Mouse (Mus musculus): ENCODE data around the gene Dpyd. TPM values are rescaled to one million over a fixed set of nuclear protein-coding genes. Genes with fewer than 3 reads are reported as not detected.

The Dpyd gene
- total RNA-seq, 2 experiments from 2014 or later, result 8.3 to 11.2 TPM

DNA sequence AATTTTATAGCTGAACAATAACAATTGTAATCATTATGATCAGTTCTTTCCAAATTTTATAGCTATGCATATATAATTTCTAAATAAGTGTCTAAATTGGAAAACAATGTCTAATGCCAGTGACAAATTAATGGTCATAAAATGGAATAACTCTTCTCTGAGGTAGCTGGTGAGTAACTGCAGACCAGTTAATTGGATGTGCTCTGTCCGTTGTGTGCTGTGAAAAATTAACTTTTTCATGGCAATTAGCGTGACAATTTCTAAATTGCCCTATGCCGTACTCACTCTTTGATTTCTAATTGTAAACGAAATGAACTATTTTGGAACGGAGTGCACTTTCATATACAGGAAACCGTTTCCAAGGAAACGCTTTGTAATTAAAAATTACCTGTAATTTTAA, 869.8 kb downstream of the Dpyd start:
- no peak for DNase-seq (ENCODE audit: low spot score in 2 of 2)
- intact Hi-C loops (cut with DNase I), result no loop called here

DNA sequence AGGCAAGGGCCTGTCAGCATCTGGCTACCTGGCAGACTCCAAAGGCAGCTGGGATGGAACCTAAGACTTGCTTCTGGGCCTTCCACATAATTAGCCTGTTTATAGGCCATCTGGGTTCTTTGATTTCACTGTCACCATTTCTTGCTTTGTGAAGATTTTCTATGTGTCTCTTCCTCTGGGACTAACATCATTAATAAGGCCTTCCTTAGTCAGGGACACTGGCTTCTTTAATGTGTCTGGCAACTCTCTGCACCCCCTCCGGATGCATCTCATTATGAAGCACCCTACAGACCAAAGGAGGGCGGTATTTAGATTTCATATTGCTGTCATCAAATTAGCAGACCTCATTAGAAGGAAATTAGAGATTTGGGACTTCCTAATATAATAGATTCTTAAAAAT, 885.6 kb downstream of the Dpyd start:
- no peak for DNase-seq (ENCODE audit: low spot score in 2 of 2)
- intact Hi-C loops (cut with DNase I), result no loop called here

DNA sequence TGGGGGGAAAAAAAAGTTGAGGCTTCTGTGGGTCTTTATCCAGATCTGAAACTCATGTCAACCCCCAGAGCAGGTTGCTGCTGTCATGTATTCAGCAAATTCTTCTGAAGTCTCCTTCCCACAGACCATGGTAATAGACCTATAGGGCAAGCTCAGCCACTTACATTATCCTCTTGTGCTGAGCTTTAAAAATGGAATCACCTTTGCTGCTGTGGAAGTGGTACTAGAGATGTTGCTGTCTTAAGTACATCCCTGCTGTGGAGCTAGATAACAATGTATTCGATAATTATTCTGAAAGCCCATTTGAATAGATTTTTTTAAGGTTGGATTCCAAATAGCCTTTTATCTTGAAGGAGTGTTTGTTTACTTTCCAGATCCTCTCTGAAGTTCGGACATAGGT, 902.1 kb downstream of the Dpyd start:
- DNase-seq (ENCODE audit: low spot score in 2 of 2), result no peak
- intact Hi-C loops (cut with DNase I), result no loop called here

DNA sequence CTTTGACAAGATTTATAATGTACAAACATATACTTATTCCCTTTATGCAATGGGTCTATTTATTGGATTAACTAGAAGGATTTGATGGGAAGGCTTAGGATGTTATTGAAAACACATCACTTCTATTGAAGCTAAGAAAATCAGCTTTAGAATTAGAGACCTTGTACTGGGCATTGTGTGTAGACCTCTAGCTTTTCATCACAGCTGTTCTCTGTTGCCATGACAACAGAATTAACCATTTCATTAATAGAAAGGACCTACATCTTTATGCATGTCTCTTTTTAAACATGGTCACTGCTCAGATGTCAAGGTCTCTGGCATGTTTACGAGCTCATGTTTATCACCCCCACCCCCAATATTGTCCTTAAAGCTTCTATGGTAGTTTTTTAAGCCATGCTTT, 902.5 kb downstream of the Dpyd start:
- intact Hi-C loops (cut with DNase I), result no loop called here
- DNase-seq (ENCODE audit: low spot score in 2 of 2), result no peak

GRCm38 (mm10) chr3:119467723-119468122, 905.8 kb downstream of the Dpyd start:
- intact Hi-C loops (cut with DNase I), result no loop called here
- DNase-seq (ENCODE audit: low spot score in 2 of 2), result peak in 1 of 2 experiments; percentile 3
